Mouse (Mus musculus) olfactory bulb, adult 2 months (tissue): ENCODE results near the gene Prc1. TPM values are rescaled to one million over a fixed set of nuclear protein-coding genes. Genes with fewer than 3 reads are reported as not detected.

Experiments
- H3K27ac ChIP-seq: fragments of 200-500 bp; 2 replicates; pipeline ENCODE4 v1.5.1; 2012; ENCODE audit warnings: low read depth, low read length; ENCODE audit not compliant: insufficient read depth
- H3K4me1 ChIP-seq: fragments of 200-500 bp; 2 replicates; pipeline ENCODE4 v1.6.1; 2012; ENCODE audit warnings: low read length; ENCODE audit not compliant: control insufficient read depth, insufficient read depth
- H3K4me3 ChIP-seq: fragments of 200-500 bp; 2 replicates; pipeline ENCODE4 v1.5.1; 2012; ENCODE audit warnings: mild to moderate bottlenecking, low read depth, low read length, moderate library complexity; ENCODE audit not compliant: insufficient read depth
- CTCF ChIP-seq: fragments of 200-500 bp; IDR thresholded peaks from 2 replicates; pipeline ENCODE4 v1.5.1; 2012; ENCODE audit warnings: low read depth, mild to moderate bottlenecking, low read length, moderate library complexity; ENCODE audit not compliant: insufficient read depth
- POLR2A ChIP-seq: fragments of 200-500 bp; IDR thresholded peaks from 2 replicates; pipeline ENCODE4 v1.6.1; 2012; ENCODE audit warnings: mild to moderate bottlenecking, low read depth, low read length, moderate library complexity; ENCODE audit not compliant: insufficient read depth
- WGBS: fragments of 180-500 bp; shearing (Covaris S2); methylation state at CpG from one replicate; pipeline ENCODE4 v1.1.7; 2018; 5-methylcytosine and 5-hydroxymethylcytosine counted together
- polyA plus RNA-seq: library from polyadenylated mRNA; stranded (reverse); fragments of >200 nt; gene quantifications from 2 replicates; pipeline ENCODE4 v1.2.4, GENCODE M21; 2012; ENCODE audit warnings: low replicate concordance; ENCODE audit not compliant: missing spikeins, insufficient read depth, insufficient read length

Prc1 gene
- not detected in 2 replicates for polyA plus RNA-seq

DNA sequence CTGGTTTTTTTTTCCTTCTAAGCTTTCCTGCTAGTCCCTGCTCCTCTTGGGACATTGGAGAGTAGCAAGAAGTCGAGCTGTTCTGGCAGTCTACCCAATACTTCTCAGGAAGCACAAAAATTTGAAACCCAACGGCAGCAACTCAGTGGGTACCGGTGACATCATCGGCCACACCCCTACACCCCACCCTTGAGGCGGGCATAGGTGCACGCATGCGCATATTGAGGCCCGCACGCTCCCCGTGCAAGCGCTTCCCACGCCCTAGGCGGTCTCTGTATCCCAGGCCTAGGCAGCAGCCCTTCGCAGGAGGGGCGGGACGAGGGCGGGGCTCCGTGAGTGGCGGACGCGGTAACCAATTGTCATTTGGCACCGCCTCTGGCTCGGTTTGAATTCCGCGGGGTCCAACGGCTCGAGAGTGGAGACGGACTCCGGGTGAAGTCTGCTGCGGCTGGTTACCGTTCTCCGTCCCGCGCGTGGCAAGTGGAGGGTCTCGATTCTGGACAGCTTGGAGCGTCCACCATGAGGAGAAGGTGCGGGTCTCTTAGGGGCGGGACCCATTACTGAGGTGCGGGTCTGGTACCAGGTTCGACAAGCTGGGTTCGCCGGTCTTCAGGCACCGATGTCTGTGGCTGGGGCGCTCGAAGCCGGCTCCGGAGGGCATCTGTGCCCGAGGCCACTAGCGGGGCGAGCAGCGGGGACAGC is at the start of gene Prc1:
Prc1 (plus strand) TSS at position 389 of the 702 bp plus-strand sequence.
- Histone ChIP-seq H3K4me3 (peak within 1 kb of the TSS; percentile 65), H3K4me1 (0 out of 2 replicates have a peak, but pooled peaks cover 5% of the 10 kb centered on the region), H3K27ac (no peak within 1 kb of the TSS)
- WGBS, result under 1% methylated on average over 52 of the region's 52 CpGs
- TF ChIP-seq CTCF (no peak), POLR2A (no peak)

- WGBS, result 93% methylated on average over 4 of the region's 4 CpGs
- H3K4me1 ChIP-seq, result peaks cover 3% of the 10 kb centered on the region
- TF ChIP-seq CTCF (no peak), POLR2A (no peak)
- H3K27ac ChIP-seq, result no peak overlapping the region
- no peak overlapping the region for H3K4me3 ChIP-seq
These were observed 49.4 kb upstream of the Prc1 start for GRCm38 (mm10) chr7:80244851-80245250.

GRCm38 (mm10) chr7:80246148-80246721 is 48.0 kb upstream of the Prc1 start, which contains the start of gene Ttll13:
Ttll13 (plus strand) TSS chr7:80246376.
- Histone ChIP-seq H3K27ac (peak within 1 kb of the TSS; percentile 75), H3K4me3 (peak within 1 kb of the TSS; percentile 96), H3K4me1 (peaks cover 3% of the 10 kb centered on the region)
- TF ChIP-seq CTCF (peak; percentile 25; the same call in 1 of the 2 replicates), POLR2A (peak; percentile 77)
- WGBS, result under 1% methylated on average over 48 of the region's 48 CpGs

- no peak overlapping the region for H3K4me3 ChIP-seq
- H3K27ac ChIP-seq, result no peak overlapping the region
- H3K4me1 ChIP-seq, result peaks cover 3% of the 10 kb centered on the region
- 51% methylated on average over 7 of the region's 7 CpGs for WGBS
- TF ChIP-seq CTCF (no peak), POLR2A (no peak)
These were observed 47.4 kb upstream of the Prc1 start for GRCm38 (mm10) chr7:80246859-80247258.

DNA sequence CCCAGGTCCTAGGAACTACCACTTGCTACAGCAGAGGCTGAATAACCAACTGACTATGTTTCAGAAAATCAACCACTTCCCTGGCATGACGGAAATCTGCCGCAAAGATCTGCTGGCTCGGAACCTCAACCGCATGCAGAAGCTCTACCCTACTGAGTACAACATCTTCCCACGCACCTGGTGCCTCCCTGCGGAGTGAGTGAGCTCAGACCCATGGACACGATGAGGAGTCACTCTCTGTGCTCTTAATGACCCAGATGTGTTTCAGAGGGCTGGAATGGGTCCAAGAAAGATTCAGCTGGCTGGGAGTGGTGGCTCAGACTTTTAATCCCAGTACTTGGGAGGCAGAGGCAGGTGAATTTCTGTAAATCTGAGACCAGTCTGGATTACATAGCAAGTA is 41.8 kb upstream of the Prc1 start:
- H3K4me3 ChIP-seq, result no peak overlapping the region
- TF ChIP-seq CTCF (no peak), POLR2A (no peak)

GRCm38 (mm10) chr7:80252886-80253285 is 41.4 kb upstream of the Prc1 start:
- WGBS, result 86% methylated on average over 11 of the region's 11 CpGs
- TF ChIP-seq CTCF, result no peak
- no peak for TF ChIP-seq POLR2A
- Histone ChIP-seq H3K4me1 (no peaks in the 10 kb centered on the region), H3K27ac (no peak overlapping the region), H3K4me3 (no peak overlapping the region)

More for the DNA sequence above, 41.8 kb upstream of the Prc1 start:
- 77% methylated on average over 7 of the region's 7 CpGs for WGBS
- H3K27ac ChIP-seq, result no peak overlapping the region
- H3K4me1 ChIP-seq, result no peaks in the 10 kb centered on the region

- Histone ChIP-seq H3K27ac (no peak overlapping the region), H3K4me3 (no peak overlapping the region), H3K4me1 (peaks cover 4% of the 10 kb centered on the region)
- WGBS, result 65% methylated on average over 2 of the region's 2 CpGs
- TF ChIP-seq CTCF, result no peak
- no peak for TF ChIP-seq POLR2A
These were observed 38.3 kb upstream of the Prc1 start for GRCm38 (mm10) chr7:80255981-80256380.

DNA sequence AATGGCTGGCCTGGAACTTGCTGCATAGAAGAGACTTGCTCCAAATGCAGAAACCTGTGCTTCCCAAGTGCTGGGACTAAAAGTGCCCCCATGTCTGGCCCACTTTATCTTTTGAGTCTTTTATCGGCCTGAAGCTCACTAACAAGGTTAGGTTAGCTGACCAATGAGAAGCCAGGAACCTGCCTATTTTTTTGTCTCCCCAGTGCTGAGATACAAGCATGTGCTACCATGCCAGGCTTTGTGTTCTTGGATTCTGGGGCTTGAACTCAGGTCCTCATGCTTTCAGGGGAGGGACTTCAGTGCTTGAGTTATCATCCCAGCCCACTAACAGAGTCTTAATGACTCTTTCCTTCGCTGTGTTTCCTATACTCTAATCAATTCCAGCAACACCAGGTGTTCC is 36.5 kb upstream of the Prc1 start:
- Histone ChIP-seq H3K4me1 (peaks cover 4% of the 10 kb centered on the region), H3K27ac (no peak overlapping the region), H3K4me3 (no peak overlapping the region)
- WGBS, result 66% methylated on average over 2 of the region's 2 CpGs
- no peak for TF ChIP-seq POLR2A
- no peak for TF ChIP-seq CTCF

DNA sequence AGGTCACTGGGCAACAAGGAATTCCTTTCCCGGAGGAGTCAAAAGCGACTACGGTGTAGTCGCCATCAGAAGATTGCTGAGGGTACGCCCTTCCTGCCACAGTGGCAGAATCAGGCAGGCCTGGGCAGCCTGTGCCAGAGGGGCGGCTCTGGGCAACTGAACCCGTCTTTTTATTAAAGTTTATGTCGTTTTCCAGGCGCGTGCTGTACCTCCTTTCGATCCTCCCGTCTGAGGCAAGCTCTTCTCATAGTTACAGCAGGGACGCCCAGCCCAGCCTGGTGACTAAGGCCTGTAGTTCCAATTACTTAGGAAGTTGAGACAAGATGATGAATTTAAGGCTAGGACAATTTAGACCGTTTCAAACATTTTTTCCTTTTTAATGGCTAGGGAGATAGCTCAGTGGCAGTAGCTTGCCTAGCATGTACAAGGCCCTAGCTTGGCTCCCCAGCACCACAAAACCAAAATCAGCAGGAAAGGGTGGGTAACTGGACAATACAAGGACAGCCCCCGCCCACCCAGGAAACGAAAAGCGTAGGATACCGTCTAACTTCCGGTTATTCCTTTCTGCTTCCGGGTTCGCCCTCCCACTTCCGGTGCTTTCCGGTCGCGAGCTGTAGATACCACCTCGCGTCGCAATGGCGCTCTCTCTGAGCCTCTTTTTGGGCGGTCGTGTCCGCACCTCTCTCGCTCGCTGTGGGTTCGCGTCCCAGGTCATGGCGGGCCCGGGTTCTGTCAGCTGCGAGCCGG is 33.5 kb upstream of the Prc1 start, which contains the start of gene Ngrn:
Ngrn (plus strand) TSS at position 591 of the 747 bp plus-strand sequence.
- Histone ChIP-seq H3K4me3 (peak within 1 kb of the TSS; percentile 87), H3K27ac (peak within 1 kb of the TSS; percentile 1; the same call in 1 of the 2 replicates), H3K4me1 (peaks cover 4% of the 10 kb centered on the region)
- TF ChIP-seq CTCF, result no peak
- 0 out of 2 replicates have a peak, but pooled peaks have one; percentile 45 for TF ChIP-seq POLR2A
- 27% methylated on average over 40 of the region's 40 CpGs for WGBS
